Mouse (Mus musculus) stomach, embryonic 15.5 days (tissue): Measurements from ENCODE around the gene Otub2. TPM values are rescaled to one million over a fixed set of nuclear protein-coding genes. Genes with fewer than 3 reads are reported as not detected.

Experiments
- polyA plus RNA-seq: library from polyadenylated mRNA; unstranded; fragments of >200 nt; fragmentation: Nextera tagmentation; extraction: Ambion mirVana; gene quantifications from 2 replicates; pipeline ENCODE4 v1.2.1, GENCODE M21; 2015

Otub2 gene
- polyA plus RNA-seq, 1 experiment from 2014 or later: 9.2 TPM

Other genes with a start within 250 kb of the Otub2 start
- 1.4 TPM in 2 replicates for gene Prima1, start 146.5 kb upstream of the Otub2 start, polyA plus RNA-seq
- gene Fam181a, start 77.7 kb upstream of the Otub2 start, polyA plus RNA-seq: not detected in 2 replicates
- gene Asb2, start 32.7 kb upstream of the Otub2 start, polyA plus RNA-seq: 16.7 and 18.7 TPM in 2 replicates
- gene 9330161L09Rik, start 19.1 kb downstream of the Otub2 start, polyA plus RNA-seq: 0.18 and 0.49 TPM in 2 replicates
- gene Ddx24, start 37.1 kb downstream of the Otub2 start, polyA plus RNA-seq: 91.9 and 105 TPM in 2 replicates
- 46.7 and 53.3 TPM in 2 replicates for gene Ifi27, start 45.5 kb downstream of the Otub2 start, polyA plus RNA-seq
- gene Ifi27l2a, start 55.0 kb downstream of the Otub2 start, polyA plus RNA-seq: 24.8 and 25.2 TPM in 2 replicates
- 7.0 and 7.8 TPM in 2 replicates for gene Ifi27l2b, start 68.5 kb downstream of the Otub2 start, polyA plus RNA-seq
- 1.5 and 1.8 TPM in 2 replicates for gene Ppp4r4, start 143.6 kb downstream of the Otub2 start, polyA plus RNA-seq
- gene Serpina10, start 242.8 kb downstream of the Otub2 start, polyA plus RNA-seq: 2.8 and 4.6 TPM in 2 replicates